ENCODE assay signal across 8 mouse cellular contexts in genomic region chr4:140770433-140770832, GRCm38 (mm10). TPM values are rescaled to one million over a fixed set of nuclear protein-coding genes. Genes with fewer than 3 reads are reported as not detected.
DNase-seq lines count a peak whose midpoint lies in the region; ATAC-seq lines count a peak whose summit lies in the region.

No protein-coding gene starts in this region.

- no peaks in the 10 kb centered on the region for H3K9me3 ChIP-seq in kidney, embryonic 14.5 days (ENCODE audit: control insufficient read depth, low read length)
- H3K9me3 ChIP-seq in stomach, embryonic 15.5 days = no peaks in the 10 kb centered on the region

- no peak for ATAC-seq in kidney, embryonic 14.5 days (ENCODE audit: low FRiP score, low TSS enrichment)
- peak; percentile 41; the same call in 1 of the 2 replicates for ATAC-seq in stomach, embryonic 15.5 days (ENCODE audit: insufficient read depth, low FRiP score, low read depth)

- no peaks in the 10 kb centered on the region for H3K36me3 ChIP-seq in kidney, embryonic 14.5 days (ENCODE audit: control insufficient read depth, insufficient read depth, low read length)
- no peaks in the 10 kb centered on the region for H3K36me3 ChIP-seq in stomach, embryonic 15.5 days

- peak overlapping the region; percentile 20; the same call in 1 of the 2 replicates for H3K27ac ChIP-seq in kidney, embryonic 14.5 days (ENCODE audit: low read depth, low read length)
- peak overlapping the region; percentile 17 for H3K27ac ChIP-seq in stomach, embryonic 15.5 days

- H3K9ac ChIP-seq in kidney, embryonic 14.5 days (ENCODE audit: low read depth, low read length) = peak overlapping the region; percentile 18; the same call in 1 of the 2 replicates
- H3K9ac ChIP-seq in stomach, embryonic 15.5 days = no peak overlapping the region

- H3K27me3 ChIP-seq in kidney, embryonic 14.5 days (ENCODE audit: control insufficient read depth, insufficient read depth, low read length) = 0 out of 2 replicates have a peak, but pooled peaks cover 3% of the 10 kb centered on the region
- no peaks in the 10 kb centered on the region for H3K27me3 ChIP-seq in stomach, embryonic 15.5 days (replicated peaks)

- H3K4me1 ChIP-seq in kidney, embryonic 14.5 days (ENCODE audit: control insufficient read depth, insufficient read depth, low read length) = peaks cover 7% of the 10 kb centered on the region; the same call in 1 of the 2 replicates
- 0 out of 2 replicates have a peak, but pooled peaks cover 4% of the 10 kb centered on the region for H3K4me1 ChIP-seq in stomach, embryonic 15.5 days

- DNase-seq in Muller cell, postnatal 12 days (ENCODE audit: inconsistent ontology term) = peak; percentile 86
- DNase-seq in embryo, embryonic 11 days = peak; percentile 63
- peak; percentile 48 to 67 for DNase-seq in heart, adult 9 months (ENCODE audit: low spot score in 2 of 2)
- DNase-seq in lung, postnatal 10 days = peak; percentile 80
- DNase-seq in T-cell, adult 2 months (ENCODE audit: low spot score) = no peak
- no peak for DNase-seq in right cerebral cortex, postnatal 36 days (ENCODE audit: low spot score in 2 of 2)

- WGBS in kidney, embryonic 14.5 days = 7% methylated on average over 13 of the region's 13 CpGs
- WGBS in stomach, embryonic 15.5 days = 7% methylated on average over 13 of the region's 13 CpGs

- H3K4me2 ChIP-seq in kidney, embryonic 14.5 days (replicated peaks; ENCODE audit: low read depth, low read length) = peak overlapping the region; percentile 48
- H3K4me2 ChIP-seq in stomach, embryonic 15.5 days = peak overlapping the region; percentile 48

- H3K4me3 ChIP-seq in kidney, embryonic 14.5 days (ENCODE audit: low read length) = peak overlapping the region; percentile 27
- H3K4me3 ChIP-seq in stomach, embryonic 15.5 days (replicated peaks) = peak overlapping the region; percentile 33

RNA-seq across cellular contexts. Expression of gene Padi4, which starts 3.6 kb away (rescaled TPM):
- polyA plus RNA-seq in kidney, embryonic 14.5 days (2014; fragmentation: Nextera tagmentation; extraction: Ambion mirVana) = 1.1 and 1.3 TPM in 2 replicates
- 1.7 and 2.8 TPM in 2 replicates for polyA plus RNA-seq in stomach, embryonic 15.5 days (2015; fragmentation: Nextera tagmentation; extraction: Ambion mirVana)

RNA-seq across cellular contexts. Expression of gene Padi6, which starts 28.0 kb away (rescaled TPM):
- polyA plus RNA-seq in kidney, embryonic 14.5 days (2014; fragmentation: Nextera tagmentation; extraction: Ambion mirVana) = not detected in 2 replicates
- 0.19 and 0.49 TPM in 2 replicates for polyA plus RNA-seq in stomach, embryonic 15.5 days (2015; fragmentation: Nextera tagmentation; extraction: Ambion mirVana)

RNA-seq across cellular contexts. Expression of gene Padi3, which starts 40.0 kb away (rescaled TPM):
- 0.08 and 0.21 TPM in 2 replicates for polyA plus RNA-seq in kidney, embryonic 14.5 days (2014; fragmentation: Nextera tagmentation; extraction: Ambion mirVana)
- polyA plus RNA-seq in stomach, embryonic 15.5 days (2015; fragmentation: Nextera tagmentation; extraction: Ambion mirVana) = 0.09 and 0.18 TPM in 2 replicates

Comparison
In these comparisons a context has a peak if more than half of its experiments do, and no peak if none do; other contexts are left out.
1. DNase-seq: peak in Muller cell, postnatal 12 days (single experiment), embryo, embryonic 11 days (single experiment), heart, adult 9 months (2 of 2) and lung, postnatal 10 days (single experiment); none in T-cell, adult 2 months (single experiment) and right cerebral cortex, postnatal 36 days (0 of 2).